Mouse (Mus musculus): ENCODE results near the gene Podnl1.

DNA sequence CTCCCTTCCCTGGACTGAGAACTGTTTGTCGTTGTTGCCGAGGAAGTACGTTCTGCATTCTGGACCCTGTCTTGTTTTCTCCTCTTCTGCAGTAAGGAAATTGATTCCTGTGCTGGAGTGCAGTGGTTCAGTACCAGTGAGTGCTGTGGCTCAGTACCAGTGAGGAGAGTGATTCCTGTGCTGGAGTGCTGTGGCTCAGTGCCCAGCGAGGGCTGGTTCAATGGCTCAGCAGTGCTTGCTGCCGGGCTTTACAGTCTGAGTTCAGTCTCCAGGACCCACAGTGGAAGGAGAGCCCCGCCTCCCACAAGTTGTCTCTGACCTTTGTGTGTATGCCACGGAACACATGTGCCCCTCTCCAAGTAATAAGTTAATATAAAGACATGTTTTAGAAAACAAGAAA is 38.6 kb upstream of the Podnl1 start:
- TF ChIP-seq CTCF (IDR thresholded peaks at IDR 0.05; ENCODE audit: low read depth, low read length), result no peak
- no peak for TF ChIP-seq GATA1 (IDR thresholded peaks at IDR 0.05; ENCODE audit: borderline replicate concordance, low read length)
- TF ChIP-seq TAL1 (conservative IDR thresholded peaks at IDR 0.05; ENCODE audit: low read depth, low read length), result no peak

All from G1E (cell line).